Mouse (Mus musculus): ENCODE results near the gene Gprin3.

GRCm38 (mm10) chr6:59412417-59413346 lies 13.4 kb downstream of the Gprin3 start:
- TF ChIP-seq CTCF (IDR thresholded peaks at IDR 0.05; ENCODE audit: control insufficient read depth, insufficient read depth, insufficient read length) = no peak
- no peak for TF ChIP-seq CEBPB (IDR thresholded peaks at IDR 0.05; ENCODE audit: low read depth)
- TF ChIP-seq MYOD1 (IDR thresholded peaks at IDR 0.05; ENCODE audit: control insufficient read depth, insufficient read length, low read depth) = peak; percentile 60
- no peak for TF ChIP-seq USF1 (IDR thresholded peaks at IDR 0.05; ENCODE audit: low read depth)
- TF ChIP-seq MAX (IDR thresholded peaks at IDR 0.05) = no peak

All from C2C12 (cell line).